Mouse (Mus musculus) testis, postnatal 14 days (tissue): ENCODE results near the gene Mob1a.

Source experiments
- DNase-seq: peaks from one replicate; pipeline ENCODE4 v3.0.0; 2021; ENCODE audit warnings: low spot score

The Mob1a gene

DNA sequence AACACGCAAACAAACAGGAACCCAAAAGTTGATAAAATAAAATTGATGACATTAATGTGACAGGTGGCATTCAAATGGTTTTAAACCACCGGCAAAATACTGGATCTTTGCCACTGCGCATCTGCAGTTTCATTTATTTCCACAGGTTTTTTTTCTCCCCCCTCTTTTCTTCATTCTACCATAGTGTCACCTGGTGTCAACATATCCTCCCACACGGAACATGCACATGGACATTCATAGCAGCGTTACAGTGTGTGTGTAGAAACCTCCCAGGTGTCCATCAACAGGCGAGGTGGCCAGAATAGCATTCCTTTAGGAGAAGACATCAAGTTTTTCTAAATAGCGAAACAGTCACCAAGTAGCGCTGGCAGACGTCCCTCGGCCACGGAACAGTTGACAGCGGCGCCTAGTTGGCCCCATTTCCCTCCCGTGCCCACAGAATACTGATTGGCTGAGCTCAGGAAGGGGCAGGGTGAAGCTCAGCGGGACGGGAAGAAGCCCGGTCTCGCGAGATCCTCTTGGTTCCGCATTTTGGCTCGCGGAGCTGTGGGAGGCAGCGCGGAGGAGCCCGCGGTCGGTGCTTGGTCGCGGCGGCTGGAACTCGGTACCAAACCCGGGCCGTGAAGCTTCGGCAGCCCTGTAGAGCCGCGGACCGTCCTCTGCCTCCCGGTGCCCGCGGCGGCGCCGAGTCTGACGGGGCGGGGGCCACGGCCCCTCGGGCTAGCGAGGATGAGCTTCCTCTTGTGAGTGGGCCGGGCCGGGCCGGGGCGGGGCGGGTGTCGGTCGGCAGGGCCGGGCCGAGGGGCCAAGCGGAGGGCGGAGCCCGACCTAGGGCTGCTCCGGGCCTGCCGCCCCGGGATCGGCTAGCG lies at the start of gene Mob1a, which contains the start of gene Mthfd2:
Gene Mob1a, plus strand, starts transcription at position 492 of the 869 bp plus-strand sequence.
Gene Mthfd2, minus strand, starts transcription at position 384 of the 869 bp plus-strand sequence.
- peak; percentile 95 for DNase-seq

DNA sequence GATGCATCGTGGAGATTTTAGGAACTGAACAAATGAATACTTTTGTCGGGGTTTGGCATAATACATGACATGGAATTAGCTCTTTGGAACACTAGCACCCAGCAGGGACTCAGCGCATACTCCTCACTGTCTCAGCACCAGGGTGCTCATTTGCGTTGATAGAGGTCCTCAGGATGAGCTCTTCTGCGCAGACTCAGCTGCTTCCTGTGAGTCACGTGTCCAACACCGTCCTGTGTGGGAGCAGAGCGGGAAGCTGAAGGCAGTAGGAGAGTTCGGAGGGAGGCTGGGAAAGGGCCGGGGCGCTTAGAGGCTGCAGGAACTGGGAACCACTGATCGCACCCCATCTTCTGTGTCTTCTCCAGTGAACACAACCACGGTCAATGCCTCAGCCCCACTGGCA lies 48.7 kb upstream of the Mob1a start:
- no peak for DNase-seq

DNA sequence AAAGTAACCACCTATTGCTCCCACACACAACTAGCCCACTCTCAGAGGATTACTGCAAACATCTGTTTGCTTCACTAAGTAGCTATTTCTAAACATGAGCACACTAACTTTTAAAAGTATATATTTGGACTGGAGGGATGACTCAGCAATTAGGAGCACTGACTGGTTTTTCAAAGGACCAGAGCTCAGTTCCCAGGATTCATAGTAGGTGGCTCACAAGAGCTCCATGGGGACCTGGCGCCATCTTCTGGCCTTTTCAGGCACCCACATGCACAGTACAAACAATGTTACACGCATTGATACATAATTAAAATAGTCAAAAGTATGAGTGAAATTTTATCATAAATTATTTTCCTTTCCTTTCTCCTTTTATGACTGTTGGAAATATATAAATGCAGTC lies 46.9 kb upstream of the Mob1a start:
- DNase-seq: no peak

DNA sequence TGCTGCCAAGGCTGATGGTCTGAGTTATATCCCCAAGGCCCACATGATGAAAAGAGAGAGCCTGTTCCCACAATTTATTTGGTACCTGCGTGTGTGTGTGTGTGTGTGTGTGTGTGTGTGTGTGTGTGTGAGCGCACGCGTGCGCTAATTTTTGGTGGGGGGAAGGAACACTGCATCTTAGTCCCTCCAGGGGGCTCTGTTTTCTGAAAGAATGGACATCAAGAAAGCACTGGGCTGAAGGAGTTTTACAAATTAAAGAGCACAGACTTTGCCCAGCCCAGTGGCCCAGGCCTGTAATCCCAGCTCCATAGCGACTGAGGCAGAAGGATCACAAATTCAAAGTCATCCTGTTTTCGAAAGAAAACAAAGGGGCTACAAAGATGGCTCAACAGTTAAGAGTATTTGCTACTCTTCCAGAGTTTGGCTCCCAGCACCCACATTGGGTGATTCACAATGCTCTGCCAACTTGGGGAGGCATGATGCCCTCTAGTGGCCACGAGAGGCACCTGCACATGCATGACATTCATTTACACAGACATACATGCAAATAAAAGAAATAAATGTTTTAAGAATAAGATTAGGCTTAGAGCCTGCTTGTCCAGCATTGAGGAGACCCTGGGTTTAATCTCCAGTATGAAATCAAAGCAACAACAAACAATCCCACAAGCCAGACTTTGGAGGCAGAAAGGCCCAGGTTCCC lies 45.4 kb upstream of the Mob1a start:
- no peak for DNase-seq

DNA sequence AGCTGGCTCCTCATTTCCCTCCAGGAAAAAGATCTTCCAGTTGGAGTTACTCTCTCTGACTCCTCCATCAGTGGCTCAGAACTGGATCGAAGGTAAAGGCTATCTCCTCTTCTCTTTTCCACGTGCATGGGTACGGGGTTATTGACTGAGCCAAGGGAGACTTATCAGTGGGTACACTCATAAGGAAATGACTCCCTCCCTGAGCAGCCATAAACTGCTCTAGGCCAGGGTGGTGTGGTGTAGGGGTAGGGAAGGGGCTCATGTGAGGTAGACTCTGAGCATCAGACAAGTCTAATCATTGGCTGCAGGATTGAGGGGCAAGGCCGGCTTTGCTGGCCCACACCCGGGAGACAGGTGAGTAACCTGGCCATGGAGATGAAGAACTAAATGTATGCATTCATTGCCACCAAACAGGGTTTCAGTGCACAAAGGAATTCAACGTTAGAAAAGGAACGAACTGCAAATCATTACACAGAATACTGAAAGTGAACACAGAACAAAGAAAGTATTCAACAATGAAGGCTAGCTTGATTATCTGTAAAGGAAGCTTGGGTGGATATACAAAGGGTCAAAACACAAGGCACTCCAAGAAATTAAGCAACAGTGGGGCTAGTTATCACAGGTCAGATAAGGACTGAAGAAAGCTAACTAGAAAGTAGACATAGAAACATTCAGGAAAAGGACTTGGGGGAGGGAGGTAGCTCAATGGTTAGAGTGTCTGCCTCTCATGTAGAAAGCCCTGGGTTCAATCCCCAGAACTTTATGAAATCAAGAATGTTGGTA lies 25.2 kb upstream of the Mob1a start:
- no peak for DNase-seq

DNA sequence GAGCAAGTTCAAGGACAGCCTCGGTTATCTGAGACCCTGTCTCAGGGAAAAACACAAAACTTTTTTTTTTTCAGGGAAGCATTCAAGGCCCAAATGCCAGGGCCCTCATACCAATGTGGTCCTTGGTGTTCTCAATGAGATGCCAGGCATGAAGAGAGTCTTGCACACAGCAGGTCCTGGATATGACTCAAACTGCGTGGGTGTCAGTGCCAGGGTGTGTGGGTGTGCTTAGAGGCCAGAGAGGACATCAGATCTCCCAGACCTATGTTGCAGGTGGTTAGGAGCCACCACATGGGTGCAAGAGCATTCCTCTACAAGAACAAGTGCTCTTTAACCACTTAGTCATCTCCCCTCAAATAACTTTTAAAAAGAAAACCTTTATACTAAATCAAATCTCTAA lies 24.5 kb upstream of the Mob1a start:
- DNase-seq: peak; percentile 71

DNA sequence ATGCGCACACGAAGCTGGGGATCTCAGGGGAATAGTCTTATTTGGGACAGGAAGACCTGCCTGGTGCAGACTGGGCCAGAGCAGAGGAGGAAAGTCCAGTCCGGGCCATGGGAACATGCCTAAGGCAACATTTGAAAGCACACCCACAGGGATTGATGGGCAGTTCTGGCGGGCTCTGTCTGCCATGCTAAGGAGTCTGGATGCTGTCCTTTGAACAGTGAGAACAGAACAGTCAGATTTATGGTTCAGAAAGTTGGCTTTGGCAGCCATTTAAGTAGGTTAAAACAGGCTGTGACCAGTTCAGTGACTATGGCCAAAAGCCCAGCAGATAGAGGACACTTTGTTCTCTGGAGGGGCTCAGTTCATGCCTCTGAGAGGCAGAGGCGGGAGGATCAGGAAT lies 23.6 kb upstream of the Mob1a start:
- DNase-seq: peak; percentile 75

DNA sequence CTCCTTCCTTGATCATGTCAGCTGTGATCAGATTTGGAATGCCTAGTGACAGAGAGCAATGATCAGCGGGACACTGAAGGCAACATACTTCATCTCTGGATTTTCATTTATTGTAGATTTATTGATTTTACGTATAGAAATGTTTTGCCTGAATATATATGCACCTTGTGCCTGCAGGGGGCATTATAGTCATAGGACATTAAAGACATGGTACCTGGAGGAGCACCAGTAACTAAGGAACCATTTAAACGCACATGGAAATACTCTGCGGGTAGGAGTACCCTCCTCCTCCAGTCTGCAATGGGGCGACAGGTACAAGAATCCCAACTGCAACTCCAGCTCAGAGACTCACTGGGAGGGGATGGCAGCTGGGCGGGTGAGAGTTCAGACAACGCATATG lies 16.8 kb upstream of the Mob1a start:
- no peak for DNase-seq

DNA sequence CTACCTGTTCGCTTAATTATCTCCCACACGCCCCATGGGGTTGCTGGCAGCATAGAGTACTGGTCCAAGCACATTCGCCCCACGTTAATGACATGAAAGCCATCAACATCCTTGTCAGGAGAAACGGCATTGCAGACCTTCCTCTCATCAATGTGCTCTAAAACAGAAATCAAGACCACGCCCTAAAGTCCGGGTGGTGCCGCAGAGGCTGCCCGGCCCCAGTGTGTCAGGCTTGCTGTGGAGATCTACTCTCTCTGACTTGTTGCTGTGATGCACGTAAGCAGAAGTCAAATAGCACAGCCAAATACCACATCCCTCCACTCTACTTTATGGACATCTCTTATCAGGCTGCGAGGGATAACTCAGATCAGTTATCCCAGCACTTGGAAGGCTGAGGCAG lies 14.6 kb upstream of the Mob1a start:
- no peak for DNase-seq

DNA sequence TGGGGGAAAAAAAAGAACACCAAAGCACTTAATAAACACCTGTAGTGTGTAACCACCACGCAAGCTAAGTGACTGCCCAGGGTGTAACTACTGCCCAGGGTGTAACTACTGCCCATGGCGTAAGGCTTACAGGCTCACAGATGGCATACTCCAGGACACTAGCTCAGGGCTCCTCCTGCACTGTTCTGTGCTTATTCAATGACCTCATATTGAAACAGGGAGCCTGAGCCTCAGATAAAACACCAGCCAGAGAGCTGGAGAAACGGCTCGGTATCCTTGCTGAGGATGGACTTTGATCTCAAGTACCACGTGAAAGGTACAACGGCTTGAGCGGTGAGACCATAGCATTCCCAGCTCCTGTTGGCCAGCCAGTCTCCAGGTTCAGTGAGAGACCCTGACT lies 13.8 kb upstream of the Mob1a start:
- no peak for DNase-seq

DNA sequence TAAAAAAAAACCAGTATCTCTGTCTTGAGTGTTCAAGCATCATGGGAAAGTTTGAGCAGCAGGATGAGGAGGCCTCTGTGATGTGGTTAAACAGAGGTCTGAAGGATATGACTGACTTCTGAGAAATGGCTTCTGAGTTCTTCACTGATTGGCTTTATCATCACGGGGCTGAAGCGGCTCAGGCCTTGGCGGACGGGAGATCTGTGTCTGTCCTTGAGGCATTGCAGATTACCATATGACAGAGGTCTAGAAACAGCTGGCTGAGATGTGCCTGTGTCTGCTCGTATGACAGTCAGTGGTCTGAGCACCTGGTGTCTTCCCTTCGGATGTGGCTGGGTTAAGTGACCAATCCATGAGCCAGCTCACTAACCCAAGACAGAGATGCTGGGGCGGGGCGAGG lies 13.3 kb upstream of the Mob1a start:
- DNase-seq: no peak

DNA sequence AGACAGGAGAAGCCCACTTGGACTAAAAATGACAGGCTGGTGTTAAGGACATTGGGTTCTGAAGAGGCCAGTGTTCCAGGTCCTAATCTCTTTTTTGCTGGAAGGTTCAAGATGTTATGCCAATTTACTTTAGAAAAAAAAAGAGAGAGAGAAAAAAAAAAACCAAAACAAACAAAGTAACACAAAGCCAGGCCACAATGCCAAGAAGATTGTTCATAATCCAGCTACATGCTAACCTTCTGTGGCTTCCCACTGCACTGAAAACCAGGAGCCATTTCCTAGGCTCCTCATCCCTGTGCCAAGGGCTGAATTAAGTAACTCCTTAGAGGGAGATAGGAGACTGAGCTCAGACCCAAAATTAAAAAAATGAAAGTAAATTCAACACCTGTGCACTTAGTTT lies 10.5 kb upstream of the Mob1a start:
- peak; percentile 51 for DNase-seq

DNA sequence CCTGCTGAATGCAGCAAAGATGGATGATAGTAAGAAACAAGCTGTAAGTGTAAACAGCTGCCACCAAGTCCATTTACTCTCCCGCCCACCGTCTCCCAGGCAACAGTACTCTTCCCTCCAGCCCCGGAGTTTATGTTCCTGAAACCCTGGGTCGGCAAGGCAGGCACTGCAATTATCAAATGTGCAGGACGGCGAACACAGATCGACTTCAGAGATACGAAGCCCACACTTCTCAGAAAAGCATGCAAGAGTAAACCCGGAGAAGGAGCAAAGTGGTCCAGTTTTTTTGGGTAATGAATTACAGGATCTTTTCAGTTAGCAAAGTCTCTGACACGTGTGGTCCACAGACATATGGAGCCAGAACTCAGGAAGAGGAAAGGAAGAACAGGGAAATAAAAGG lies 9.8 kb upstream of the Mob1a start:
- peak; percentile 38 for DNase-seq

DNA sequence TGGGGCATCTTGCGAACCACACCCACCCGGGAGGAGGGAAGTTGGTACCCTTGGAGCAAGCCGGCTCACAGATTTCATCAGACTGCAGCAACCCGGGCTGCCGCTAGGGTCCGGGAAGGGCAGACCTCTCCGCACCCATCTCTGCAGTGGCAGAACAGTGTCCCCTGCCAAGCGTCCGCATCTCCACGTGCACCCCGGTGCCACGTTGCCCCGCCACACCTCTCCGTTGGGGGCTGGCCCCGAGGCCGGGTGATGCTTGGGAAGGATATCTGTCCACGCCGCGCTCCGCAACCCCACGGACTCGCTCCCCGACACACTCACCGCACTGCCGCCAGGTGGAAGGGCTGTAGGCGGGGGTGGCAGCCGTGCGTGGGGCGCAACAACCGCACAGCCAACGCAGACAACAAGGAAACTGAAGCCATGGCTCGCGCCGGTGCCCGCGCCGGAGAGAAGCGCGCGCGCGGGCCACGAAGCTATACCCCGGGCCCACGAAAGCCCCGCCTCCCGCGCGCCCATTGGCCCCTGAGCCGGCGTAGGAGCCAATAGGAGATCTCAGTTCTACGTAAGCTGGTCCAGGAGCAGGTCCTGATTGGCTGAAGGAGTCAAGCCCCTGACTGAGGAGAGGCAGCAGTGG lies 8.6 kb upstream of the Mob1a start:
- peak; percentile 96 for DNase-seq

DNA sequence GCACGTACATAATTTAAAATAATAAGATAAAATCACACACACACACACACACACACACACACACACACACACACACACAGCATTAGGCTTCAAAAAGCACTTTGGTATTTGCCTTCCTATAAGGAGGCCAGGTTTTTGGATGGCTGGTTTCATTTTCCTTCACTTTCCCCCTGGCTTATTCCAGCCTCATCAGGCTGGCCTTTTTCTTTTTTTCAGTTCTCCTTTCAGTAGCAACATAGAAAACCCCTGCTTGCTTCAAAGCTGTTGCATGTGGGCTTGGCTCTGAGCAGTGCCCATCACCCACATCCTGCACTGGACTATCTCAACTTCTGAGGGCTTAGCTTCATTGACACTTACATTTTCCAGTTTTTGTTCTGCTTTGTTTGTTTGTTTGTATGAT lies 3.9 kb upstream of the Mob1a start:
- no peak for DNase-seq

DNA sequence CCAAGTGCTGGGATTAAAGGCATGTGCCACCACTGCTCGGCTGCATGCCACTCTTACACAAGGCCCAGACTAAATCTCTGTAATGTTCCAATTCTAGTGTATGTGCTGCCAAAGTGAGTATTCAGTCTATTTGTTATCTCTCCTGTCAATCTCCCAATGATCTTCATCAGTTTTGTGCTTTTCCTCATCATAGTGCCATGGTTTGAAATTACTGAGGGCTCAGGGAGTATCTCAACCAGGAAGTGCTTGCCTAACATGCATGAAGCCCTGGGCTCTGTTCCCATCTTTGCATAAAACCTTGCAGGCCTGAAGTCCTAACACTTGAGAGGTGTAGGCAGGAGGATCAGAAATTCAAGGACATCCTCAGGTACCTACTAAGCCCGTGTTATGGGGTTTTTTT lies 3.0 kb upstream of the Mob1a start:
- no peak for DNase-seq

DNA sequence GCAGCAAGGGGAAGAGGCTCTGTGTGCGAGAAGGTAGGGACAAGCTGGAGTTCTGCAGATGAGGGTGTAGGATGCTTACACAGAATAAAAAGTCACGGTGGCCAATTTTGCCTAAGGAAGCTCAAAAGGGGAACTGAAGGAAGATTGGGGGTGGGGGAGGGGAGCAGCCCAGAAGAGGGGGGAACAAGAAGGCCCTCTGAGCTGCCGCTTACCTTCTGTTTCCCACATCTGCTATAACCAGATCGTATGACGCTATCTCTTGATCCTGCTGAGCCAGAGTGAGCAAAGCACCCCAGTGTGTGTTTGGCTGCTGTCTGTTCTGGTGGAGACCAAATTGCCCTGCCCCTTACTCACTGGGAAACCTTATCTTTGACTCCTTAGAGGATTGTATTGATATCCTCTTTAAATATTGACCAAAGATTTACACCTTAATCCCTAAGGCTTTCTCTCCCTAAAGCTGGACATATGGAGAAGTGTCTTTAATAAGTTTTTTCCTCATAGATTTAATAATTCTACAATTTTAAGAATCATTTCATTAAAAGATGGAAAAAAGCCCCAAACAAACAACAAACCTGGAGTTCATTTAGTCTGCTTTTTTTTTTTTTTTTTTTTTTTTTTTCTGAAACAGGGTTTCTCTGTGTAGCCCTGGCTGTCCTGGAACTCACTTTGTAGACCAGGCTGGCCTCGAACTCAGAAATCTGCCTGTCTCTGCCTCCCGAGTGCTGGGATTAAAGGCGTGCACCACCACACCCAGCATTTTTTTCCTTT lies 2.0 kb upstream of the Mob1a start:
- DNase-seq: no peak

DNA sequence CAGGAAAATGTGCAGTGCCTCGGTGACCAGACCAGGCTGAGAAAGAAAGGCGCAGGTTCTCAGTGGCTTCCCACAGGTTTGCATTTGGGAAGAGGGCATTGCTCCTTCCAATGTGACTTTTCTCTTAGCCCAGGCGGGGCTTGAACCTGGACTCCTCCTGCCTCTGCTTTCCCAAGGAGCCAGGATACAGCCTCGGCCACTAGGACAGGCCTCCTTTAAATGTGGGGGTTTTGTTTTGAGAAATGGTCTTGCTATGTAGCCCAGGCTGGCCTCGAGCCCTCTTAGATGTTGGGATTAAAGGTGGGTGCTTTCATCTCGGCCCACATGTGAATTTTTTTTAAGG lies 549 bp downstream of the Mob1a start:
- DNase-seq: no peak

DNA sequence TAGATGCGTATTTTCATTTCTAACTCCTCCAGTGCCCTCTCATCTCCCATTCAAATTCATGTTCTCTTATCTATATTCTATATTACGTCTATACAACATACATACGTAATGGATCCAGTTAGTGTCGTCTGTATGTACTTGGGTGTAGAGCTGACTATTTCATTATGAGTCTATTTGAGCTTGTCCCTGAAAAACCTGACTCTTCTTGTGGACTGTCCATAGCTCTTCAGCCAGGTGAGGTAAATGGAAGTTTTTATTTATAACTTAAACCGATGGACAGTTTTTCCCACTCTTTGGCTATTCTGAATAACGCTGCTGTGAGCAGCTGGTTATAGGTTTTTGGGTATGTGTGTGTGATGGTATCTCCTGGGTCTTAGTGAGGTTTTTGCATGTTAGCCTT lies 945 bp downstream of the Mob1a start:
- no peak for DNase-seq

DNA sequence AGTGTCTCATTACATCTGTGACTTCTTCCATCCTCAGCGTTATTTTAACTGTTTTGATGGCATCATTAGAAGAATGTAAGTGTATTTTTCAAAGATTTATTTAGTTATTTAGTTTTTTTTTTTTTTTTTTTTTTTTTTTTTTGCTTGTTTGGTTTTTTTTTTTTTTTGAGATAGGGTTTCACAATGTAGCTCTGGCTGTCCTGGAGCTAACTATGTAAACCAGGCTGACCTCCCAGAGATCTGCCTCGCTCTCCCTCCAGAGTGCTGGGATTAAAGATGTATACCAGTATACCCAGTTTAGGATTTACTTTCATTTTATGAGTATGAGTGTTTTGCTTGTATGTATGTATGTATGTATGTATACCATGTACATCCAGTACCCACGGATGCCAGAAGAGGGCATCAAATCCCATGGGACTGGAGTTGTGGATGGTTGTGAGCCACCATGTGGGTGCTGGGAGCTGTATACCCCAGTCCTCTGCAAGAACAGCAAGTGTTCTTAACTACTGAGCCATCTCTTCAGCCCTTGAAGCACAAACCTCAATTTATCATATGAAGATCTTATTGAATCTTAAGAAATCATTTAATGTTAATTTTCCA lies 1.9 kb downstream of the Mob1a start:
- no peak for DNase-seq

DNA sequence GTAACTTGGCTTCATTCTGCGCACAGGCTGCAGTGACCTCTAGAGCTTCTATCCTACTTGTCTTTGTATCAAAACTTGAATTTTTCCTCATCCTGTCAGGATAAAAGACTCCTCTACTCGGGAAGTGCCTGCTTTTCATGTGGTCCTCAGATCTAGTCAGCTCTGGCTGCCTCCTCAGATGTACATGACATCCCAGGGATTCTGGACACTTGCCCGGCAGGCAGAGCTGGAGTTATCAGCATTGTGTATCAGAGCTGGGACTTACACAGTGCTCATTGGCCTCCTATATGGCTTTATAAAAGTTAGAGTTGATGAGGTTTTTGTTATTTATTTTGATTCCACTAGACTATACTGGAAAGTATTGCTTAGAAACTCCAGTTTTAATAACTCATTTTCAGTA lies 15.6 kb downstream of the Mob1a start:
- no peak for DNase-seq
